1 mouse cellular context compared by ENCODE assay signal in the genomic region with DNA sequence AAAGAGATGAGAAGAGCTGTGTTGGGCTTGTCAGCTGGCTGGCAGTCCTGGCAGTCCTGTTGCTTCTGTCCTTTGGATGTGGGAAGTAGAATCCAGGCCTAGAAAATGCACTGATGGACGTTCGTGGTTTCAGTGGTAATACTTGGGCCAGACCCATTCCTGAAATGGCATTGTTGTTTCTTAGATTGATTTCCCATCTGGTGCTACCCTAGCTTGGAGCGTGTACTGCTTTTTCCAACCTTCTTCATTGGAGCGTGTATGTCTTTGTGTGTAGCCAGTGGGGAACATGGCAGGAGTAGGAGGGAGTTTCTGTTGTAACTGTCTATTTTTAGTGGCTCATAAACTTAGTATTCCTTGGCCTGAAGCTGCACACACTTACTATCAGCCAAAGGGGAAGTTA.
TF ChIP-seq lines count a peak whose summit lies in the region.

No protein-coding gene starts in this region.

TF ChIP-seq in MEL, 35 proteins besides CTCF, POLR2A, EP300 and RAD21 (continued from another document):
- no peak for TF ChIP-seq MAFK (IDR thresholded peaks at IDR 0.05; ENCODE audit: borderline replicate concordance, low read depth, low read length)
